Mouse (Mus musculus) ES-E14 (cell line): ENCODE measurements around the gene Pamr1. TPM values are rescaled to one million over a fixed set of nuclear protein-coding genes. Genes with fewer than 3 reads are reported as not detected.

Source experiments
- DNase-seq: peaks from one replicate; pipeline ENCODE4 v3.0.0-alpha.2; 2013; ENCODE audit warnings: low read depth, low spot score
- H3K27ac ChIP-seq: 2 replicates; pipeline ENCODE4 v1.5.1; 2012; ENCODE audit warnings: low read depth, mild to moderate bottlenecking, low read length, moderate library complexity, mixed read lengths; ENCODE audit not compliant: poor library complexity, insufficient read depth, severe bottlenecking
- H3K36me3 ChIP-seq: 2 replicates; pipeline ENCODE4 v1.6.1; 2012; ENCODE audit warnings: mild to moderate bottlenecking, low read length, moderate library complexity, mixed read lengths; ENCODE audit not compliant: control insufficient read depth, poor library complexity, insufficient read depth, severe bottlenecking
- H3K4me1 ChIP-seq, 2 experiments: fragments of 150-350 bp in 1 of 2; sonication (generic) in 1 of 2; 2 replicates each; pipeline ENCODE4 v1.6.1; 2012; ENCODE audit warnings: low read length in 2 of 2, mild to moderate bottlenecking in 1 of 2, mixed read lengths in 1 of 2; ENCODE audit not compliant: control insufficient read depth in 2 of 2, insufficient read depth in 2 of 2, poor library complexity in 1 of 2
- H3K4me3 ChIP-seq, 2 experiments: fragments of 150-350 bp in 1 of 2; sonication (generic) in 1 of 2; 2 replicates each; pipeline ENCODE4 v1.5.1; 2012; ENCODE audit warnings: low read length in 2 of 2, low read depth in 1 of 2, mild to moderate bottlenecking in 1 of 2, mixed read lengths in 1 of 2; ENCODE audit not compliant: insufficient read depth in 1 of 2, poor library complexity in 1 of 2, severe bottlenecking in 1 of 2
- H3K9ac ChIP-seq: 2 replicates; pipeline ENCODE4 v1.6.1; 2012; ENCODE audit warnings: low read depth, mild to moderate bottlenecking, low read length, mixed read lengths; ENCODE audit not compliant: poor library complexity, insufficient read depth, severe bottlenecking
- H3K9me3 ChIP-seq: fragments of 150-350 bp; sonication (generic); 2 replicates; pipeline ENCODE4 v1.6.1; 2012; ENCODE audit warnings: low read depth, mild to moderate bottlenecking, low read length; ENCODE audit not compliant: control insufficient read depth, insufficient read depth
- CHD2 ChIP-seq: IDR thresholded peaks from 2 replicates; pipeline ENCODE4 v1.6.1; 2014; ENCODE audit warnings: mild to moderate bottlenecking, low read depth, low read length, inconsistent platforms
- HCFC1 ChIP-seq: IDR thresholded peaks from 2 replicates; pipeline ENCODE4 v1.6.1; 2012; ENCODE audit warnings: low read length, inconsistent platforms, borderline replicate concordance; ENCODE audit not compliant: insufficient read depth
- MAFK ChIP-seq: IDR thresholded peaks from 2 replicates; pipeline ENCODE4 v1.6.1; 2014; ENCODE audit warnings: mild to moderate bottlenecking, low read depth, low read length, inconsistent platforms; ENCODE audit not compliant: insufficient read depth
- ZC3H11A ChIP-seq: IDR thresholded peaks from 2 replicates; pipeline ENCODE4 v1.6.1; 2012; ENCODE audit warnings: low read depth, mild to moderate bottlenecking, inconsistent platforms, low read length, borderline replicate concordance
- ZNF384 ChIP-seq: IDR thresholded peaks from 2 replicates; pipeline ENCODE4 v1.6.1; 2012; ENCODE audit warnings: low read depth, low read length, inconsistent platforms
- in situ Hi-C, 2 experiments: fragments of 600-800 bp; cut with MboI; formaldehyde crosslinking; loops; one replicate each; pipeline ENCODE4 v1.15.1; 2025; ENCODE audit warnings: low sequenced_read_pairs in 2 of 2, inconsistent platforms in 1 of 2; ENCODE audit not compliant: unreplicated experiment in 2 of 2
- total RNA-seq: library from RNA; depleted of rRNA; stranded (reverse); fragments of 300-350 nt; gene quantifications from 2 replicates; pipeline ENCODE4 v1.2.3, GENCODE M21; 2012

Pamr1 gene
- total RNA-seq, 1 experiment = 0.49 TPM

DNA sequence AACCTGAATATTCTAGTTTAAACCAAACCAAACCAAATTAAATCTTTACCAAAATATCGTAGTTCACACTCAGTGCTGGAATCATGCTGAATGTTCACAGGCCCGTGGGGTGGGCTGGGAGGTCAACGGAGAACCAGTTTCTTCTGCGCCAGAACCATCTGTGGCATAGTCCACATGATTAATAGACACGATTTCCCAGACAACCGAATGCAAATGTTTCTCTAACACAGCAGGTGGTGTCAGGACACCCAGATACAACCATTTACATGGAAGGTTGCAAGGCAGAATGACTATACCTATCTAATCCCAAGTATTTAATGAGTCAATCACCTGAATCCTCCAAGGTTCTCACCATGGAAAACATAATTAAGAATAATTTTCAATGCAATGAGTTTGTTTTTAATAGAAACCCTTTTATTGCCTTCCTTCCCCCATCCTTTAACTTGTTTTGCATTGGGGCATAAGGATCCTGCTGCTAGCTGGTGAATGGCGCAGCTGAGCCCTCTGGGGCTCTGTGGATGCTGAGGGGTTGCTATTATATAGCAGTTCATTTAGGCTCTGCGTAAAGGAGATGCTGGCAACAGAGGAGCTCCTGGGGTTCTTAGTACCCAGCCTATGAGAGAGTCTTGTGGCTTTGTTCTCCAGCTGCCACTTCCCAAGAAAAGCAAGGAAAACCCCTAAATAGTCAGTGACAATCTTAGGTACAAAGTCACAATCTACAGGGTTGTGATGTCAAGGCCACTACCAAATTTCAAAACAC is 106.3 kb downstream of the Pamr1 start:
- no peak overlapping the region for H3K9ac ChIP-seq
- in situ Hi-C loops = no loop called here
- H3K4me1 ChIP-seq = no peaks in the 10 kb centered on the region
- H3K36me3 ChIP-seq = no peaks in the 10 kb centered on the region
- H3K9me3 ChIP-seq = no peaks in the 10 kb centered on the region
- H3K4me3 ChIP-seq = no peak overlapping the region
- DNase-seq = no peak
- no peak for TF ChIP-seq HCFC1
- TF ChIP-seq ZC3H11A = no peak
- TF ChIP-seq MAFK = no peak
- TF ChIP-seq CHD2 = no peak
- no peak for TF ChIP-seq ZNF384
- no peak overlapping the region for H3K27ac ChIP-seq

DNA sequence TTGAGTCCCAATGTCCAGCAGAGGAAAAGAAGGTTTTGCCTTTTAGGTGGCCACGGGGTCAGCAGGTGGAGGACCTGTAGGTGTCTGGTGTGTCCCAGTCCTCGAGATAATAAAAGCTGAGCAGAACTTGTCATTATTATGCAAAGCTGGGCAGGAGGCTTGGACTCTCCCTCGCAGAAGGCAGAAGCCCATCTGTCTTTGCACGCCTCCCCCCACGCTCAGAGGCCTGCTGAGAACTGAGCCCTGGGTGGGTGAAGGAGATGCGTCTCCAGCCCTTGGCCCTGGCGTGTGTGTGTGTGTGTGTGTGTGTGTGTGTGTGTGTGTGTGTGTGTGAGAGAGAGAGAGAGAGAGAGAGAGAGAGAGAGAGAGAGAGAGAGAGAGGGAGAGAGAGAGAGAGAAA is 107.9 kb downstream of the Pamr1 start:
- Histone ChIP-seq H3K4me1 (no peaks in the 10 kb centered on the region), H3K36me3 (no peaks in the 10 kb centered on the region), H3K27ac (no peak overlapping the region), H3K4me3 (no peak overlapping the region), H3K9ac (no peak overlapping the region), H3K9me3 (no peaks in the 10 kb centered on the region)
- in situ Hi-C loops = no loop called here
- DNase-seq = no peak
- no peak for TF ChIP-seq ZC3H11A
- no peak for TF ChIP-seq ZNF384
- no peak for TF ChIP-seq MAFK
- no peak for TF ChIP-seq HCFC1
- TF ChIP-seq CHD2 = no peak

DNA sequence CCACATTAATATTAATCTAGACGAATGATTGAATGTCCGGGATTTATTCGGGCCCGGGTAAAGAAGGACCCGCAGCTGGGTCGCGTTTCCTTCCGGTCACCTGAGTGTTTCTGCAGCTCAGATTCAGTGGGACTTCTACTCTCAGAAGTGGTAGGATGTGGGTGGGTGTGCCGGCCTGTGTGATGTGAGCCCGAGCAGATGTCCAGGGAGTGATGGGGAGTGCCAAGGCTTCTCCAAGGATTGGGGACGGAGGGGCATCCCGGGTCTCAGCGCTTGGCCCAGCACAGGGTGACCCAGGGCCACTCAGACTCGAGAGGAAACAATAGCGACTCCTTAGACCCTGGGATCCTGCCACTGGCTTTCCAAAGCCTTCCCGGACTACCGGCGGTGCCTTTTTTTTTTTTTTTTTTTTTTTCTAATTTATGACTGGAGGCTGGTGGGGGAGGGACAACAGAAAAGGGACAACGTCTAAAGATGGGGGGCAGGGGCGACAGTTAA is 108.4 kb downstream of the Pamr1 start, which contains the start of gene Slc1a2:
Gene Slc1a2 (plus strand): TSS at position 497 of the 498 bp plus-strand sequence.
- Histone ChIP-seq H3K9me3 (no peaks in the 10 kb centered on the region), H3K9ac (peak within 1 kb of the TSS; percentile 55), H3K36me3 (no peaks in the 10 kb centered on the region), H3K4me1 (no peaks in the 10 kb centered on the region; a peak in 1 of 4 replicates), H3K27ac (no peak within 1 kb of the TSS), H3K4me3 (peak within 1 kb of the TSS; percentile 78 to 82)
- in situ Hi-C loops = no loop called here
- TF ChIP-seq CHD2 (no peak), ZNF384 (peak; percentile 72; the same call in 1 of the 2 replicates), MAFK (no peak)
- no peak for DNase-seq

DNA sequence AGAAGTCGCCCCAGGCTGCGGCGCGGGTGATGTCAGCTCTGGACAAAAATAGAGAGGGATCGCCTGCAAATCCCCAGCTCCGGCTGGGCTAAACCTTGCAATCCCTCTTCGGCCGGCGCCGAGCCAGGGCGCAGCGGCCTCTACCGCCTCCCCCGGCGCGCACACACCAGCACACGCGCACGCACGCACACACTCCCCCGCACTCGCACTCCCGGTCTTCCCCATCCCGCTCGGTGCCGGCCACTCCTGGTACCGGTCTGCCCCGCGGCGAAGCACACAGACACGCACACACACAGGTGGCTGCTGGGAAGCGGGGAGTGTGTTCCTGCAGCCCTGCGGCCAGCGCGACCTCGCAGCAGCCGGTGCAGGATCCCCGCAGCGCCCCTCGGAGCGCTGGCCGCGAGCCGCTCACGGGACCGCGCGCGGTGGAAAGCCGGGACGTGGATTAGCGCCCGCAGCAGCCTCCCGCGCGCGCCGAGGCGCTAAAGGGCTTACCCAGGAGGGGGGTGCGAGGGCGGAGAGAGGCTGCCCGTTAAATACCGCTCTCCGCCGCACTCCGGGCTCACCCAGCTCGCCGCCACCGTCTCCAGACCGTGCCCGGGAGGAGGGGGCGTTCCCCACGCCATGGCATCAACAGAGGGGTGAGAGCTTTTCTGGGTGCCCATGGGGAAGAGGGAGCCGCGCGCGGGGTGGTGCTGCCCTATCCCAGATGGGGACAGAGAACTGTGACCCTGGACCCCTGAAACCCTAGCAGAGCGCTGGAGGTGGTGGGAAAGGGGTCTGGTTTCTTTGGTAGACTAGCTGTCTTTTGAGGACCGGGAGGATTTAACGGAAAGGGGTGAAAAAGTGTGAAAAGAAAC is 109.1 kb downstream of the Pamr1 start:
- Histone ChIP-seq H3K27ac (no peak overlapping the region), H3K9ac (peak overlapping the region; percentile 55), H3K36me3 (no peaks in the 10 kb centered on the region), H3K9me3 (no peaks in the 10 kb centered on the region), H3K4me3 (peak overlapping the region; percentile 78 to 82), H3K4me1 (no peaks in the 10 kb centered on the region; a peak in 1 of 4 replicates)
- in situ Hi-C loops = no loop called here
- no peak for DNase-seq
- TF ChIP-seq MAFK (no peak), ZC3H11A (no peak), HCFC1 (no peak), CHD2 (no peak), ZNF384 (no peak)
